Mouse (Mus musculus) heart, embryonic 11.5 days (tissue): ENCODE results near the gene Col28a1. TPM values are rescaled to one million over a fixed set of nuclear protein-coding genes. Genes with fewer than 3 reads are reported as not detected.

Experiments
- ATAC-seq: fragments of 200-750 bp; cut with Nextera tagmentation; replicated peaks from 2 replicates; pipeline ENCODE4 v1.8.0; 2017; ENCODE audit warnings: moderate library complexity; ENCODE audit not compliant: insufficient number of reproducible peaks, low FRiP score, low TSS enrichment
- H3K27ac ChIP-seq: fragments of 300-500 bp; sonication (generic); 2 replicates; pipeline ENCODE4 v1.5.1; 2014; ENCODE audit warnings: mild to moderate bottlenecking, low read depth, low read length
- H3K27me3 ChIP-seq: fragments of 300-500 bp; sonication (generic); 2 replicates; pipeline ENCODE4 v1.6.1; 2014; ENCODE audit warnings: mild to moderate bottlenecking, low read length, mixed read lengths; ENCODE audit not compliant: control insufficient read depth, insufficient read depth
- H3K36me3 ChIP-seq: fragments of 300-500 bp; sonication (generic); 2 replicates; pipeline ENCODE4 v1.6.1; 2014; ENCODE audit warnings: mild to moderate bottlenecking, low read length, moderate library complexity, mixed read lengths; ENCODE audit not compliant: control insufficient read depth, insufficient read depth
- H3K4me1 ChIP-seq: fragments of 300-500 bp; sonication (generic); 2 replicates; pipeline ENCODE4 v1.6.1; 2014; ENCODE audit warnings: low read length; ENCODE audit not compliant: control insufficient read depth, insufficient read depth
- H3K4me2 ChIP-seq: fragments of 300-500 bp; sonication (generic); 2 replicates; pipeline ENCODE4 v1.6.1; 2014; ENCODE audit warnings: mild to moderate bottlenecking, moderate library complexity
- H3K4me3 ChIP-seq: fragments of 300-500 bp; sonication (generic); 2 replicates; pipeline ENCODE4 v1.5.1; 2014; ENCODE audit warnings: low read depth, low read length
- H3K9ac ChIP-seq: fragments of 300-500 bp; sonication (generic); 2 replicates; pipeline ENCODE4 v1.6.1; 2014; ENCODE audit warnings: mild to moderate bottlenecking, low read depth, low read length, moderate library complexity
- H3K9me3 ChIP-seq: fragments of 300-500 bp; sonication (generic); replicated peaks from 2 replicates; pipeline ENCODE4 v1.6.1; 2016; ENCODE audit warnings: low read length; ENCODE audit not compliant: control insufficient read depth
- WGBS: fragments of 180-500 bp; shearing (Covaris S2); extraction: QIAGEN DNeasy Blood & Tissue Kit; methylation state at CpG from one replicate; pipeline ENCODE4 v1.1.7; 2014; ENCODE audit not compliant: insufficient replicate concordance; 5-methylcytosine and 5-hydroxymethylcytosine counted together
- polyA plus RNA-seq: library from polyadenylated mRNA; unstranded; fragments of >200 nt; fragmentation: Nextera tagmentation; extraction: Ambion mirVana; gene quantifications from 2 replicates; pipeline ENCODE4 v1.2.1, GENCODE M21; 2014

Gene Col28a1
- polyA plus RNA-seq, 1 experiment from 2014 or later = not detected

GRCm38 (mm10) chr6:8068394-8068793, 124.0 kb downstream of the Col28a1 start:
- no peak overlapping the region for H3K4me3 ChIP-seq
- no peak for ATAC-seq
- no peaks in the 10 kb centered on the region for H3K36me3 ChIP-seq
- no peak overlapping the region for H3K27ac ChIP-seq
- no peak overlapping the region for H3K9ac ChIP-seq
- no peaks in the 10 kb centered on the region for H3K4me1 ChIP-seq
- H3K4me2 ChIP-seq = no peak overlapping the region
- WGBS = 58% methylated on average over 2 of the region's 2 CpGs
- H3K27me3 ChIP-seq = no peaks in the 10 kb centered on the region
- H3K9me3 ChIP-seq = no peaks in the 10 kb centered on the region

DNA sequence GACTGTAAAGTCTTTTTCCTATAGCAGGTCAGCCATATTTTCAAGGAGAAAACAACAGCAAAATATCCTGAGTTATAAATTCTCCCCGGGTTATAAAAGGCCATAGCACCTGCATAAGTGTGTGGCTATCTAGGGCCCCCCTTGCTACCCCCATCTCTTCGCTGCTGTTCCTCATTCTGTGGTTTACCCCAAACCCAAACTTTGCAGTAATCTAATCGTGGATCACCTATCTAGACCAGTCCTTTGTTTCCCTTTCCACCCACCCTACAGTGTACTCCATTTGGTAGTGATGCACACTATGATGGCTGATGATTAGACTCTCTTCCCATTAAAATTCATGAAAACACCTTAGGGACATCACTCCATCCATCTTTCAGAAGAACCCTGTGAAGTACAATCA, 125.3 kb downstream of the Col28a1 start:
- 82% methylated on average over 3 of the region's 3 CpGs for WGBS
- ATAC-seq = no peak

GRCm38 (mm10) chr6:8066208-8066607, 126.2 kb downstream of the Col28a1 start:
- no peaks in the 10 kb centered on the region for H3K9me3 ChIP-seq
- no peaks in the 10 kb centered on the region for H3K36me3 ChIP-seq
- H3K9ac ChIP-seq = no peak overlapping the region
- no peak overlapping the region for H3K4me3 ChIP-seq
- H3K4me1 ChIP-seq = no peaks in the 10 kb centered on the region
- no peaks in the 10 kb centered on the region for H3K27me3 ChIP-seq
- no peak overlapping the region for H3K4me2 ChIP-seq
- H3K27ac ChIP-seq = no peak overlapping the region
- ATAC-seq = no peak
- WGBS = 32% methylated on average over 3 of the region's 3 CpGs

More for the DNA sequence above, 125.3 kb downstream of the Col28a1 start:
- Histone ChIP-seq H3K36me3 (no peaks in the 10 kb centered on the region), H3K9ac (no peak overlapping the region), H3K27me3 (no peaks in the 10 kb centered on the region), H3K4me2 (no peak overlapping the region), H3K27ac (no peak overlapping the region), H3K4me3 (no peak overlapping the region), H3K9me3 (no peaks in the 10 kb centered on the region), H3K4me1 (no peaks in the 10 kb centered on the region)

DNA sequence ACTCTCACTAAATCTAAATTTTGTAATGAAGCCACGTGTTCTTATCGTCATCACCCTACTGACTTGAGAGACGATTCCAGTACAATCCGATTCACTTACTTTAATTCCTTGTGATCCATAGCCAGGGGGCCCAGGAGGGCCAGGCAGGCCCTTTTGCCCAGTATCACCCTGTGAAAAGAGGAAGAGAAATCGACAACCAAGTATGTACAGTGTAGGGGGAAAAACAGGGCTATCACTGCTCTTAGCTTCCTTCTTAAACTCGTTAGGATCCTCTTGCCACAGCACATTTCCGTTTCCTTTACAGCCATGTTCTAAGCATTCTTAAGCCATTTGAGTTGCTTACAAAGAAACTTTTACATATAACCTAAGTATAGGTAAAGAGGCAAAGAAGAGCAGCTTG, 133.2 kb downstream of the Col28a1 start:
- Histone ChIP-seq H3K36me3 (no peaks in the 10 kb centered on the region), H3K27me3 (no peaks in the 10 kb centered on the region), H3K4me3 (no peak overlapping the region), H3K4me2 (no peak overlapping the region), H3K9ac (no peak overlapping the region), H3K4me1 (no peaks in the 10 kb centered on the region), H3K9me3 (no peaks in the 10 kb centered on the region), H3K27ac (no peak overlapping the region)
- no peak for ATAC-seq
- WGBS = 77% methylated on average over 7 of the region's 7 CpGs

DNA sequence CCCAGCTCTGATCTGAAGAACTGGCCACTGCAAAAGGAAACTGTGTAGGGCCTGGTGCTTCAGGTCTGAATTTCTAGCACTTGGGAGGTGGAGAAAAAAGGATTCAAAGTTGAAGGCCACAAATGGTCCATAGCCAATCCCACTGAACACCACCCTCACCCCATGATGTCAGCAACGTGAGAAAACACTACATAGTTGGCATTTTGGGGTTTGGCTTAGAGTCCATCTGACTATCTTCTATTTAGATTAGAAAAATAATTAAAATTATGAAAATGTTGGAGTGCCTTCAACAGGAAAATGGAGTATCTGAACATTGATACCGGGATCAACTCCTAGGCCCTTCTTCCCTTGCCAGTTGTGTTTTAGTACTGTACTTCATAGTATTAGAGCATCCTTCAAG, 144.2 kb downstream of the Col28a1 start:
- Histone ChIP-seq H3K9ac (no peak overlapping the region), H3K27ac (no peak overlapping the region), H3K36me3 (no peaks in the 10 kb centered on the region), H3K27me3 (no peaks in the 10 kb centered on the region), H3K4me3 (no peak overlapping the region), H3K9me3 (no peaks in the 10 kb centered on the region), H3K4me1 (no peaks in the 10 kb centered on the region), H3K4me2 (no peak overlapping the region)
- ATAC-seq = no peak
- WGBS = 82% methylated on average over 2 of the region's 2 CpGs

GRCm38 (mm10) chr6:8046446-8046845, 146.0 kb downstream of the Col28a1 start:
- no peak overlapping the region for H3K4me2 ChIP-seq
- no peak overlapping the region for H3K9ac ChIP-seq
- ATAC-seq = no peak
- H3K9me3 ChIP-seq = no peaks in the 10 kb centered on the region
- no peaks in the 10 kb centered on the region for H3K36me3 ChIP-seq
- H3K4me1 ChIP-seq = no peaks in the 10 kb centered on the region
- 65% methylated on average over 4 of the region's 4 CpGs for WGBS
- H3K27me3 ChIP-seq = no peaks in the 10 kb centered on the region
- no peak overlapping the region for H3K4me3 ChIP-seq
- no peak overlapping the region for H3K27ac ChIP-seq

GRCm38 (mm10) chr6:8045825-8046224, 146.6 kb downstream of the Col28a1 start:
- no peak overlapping the region for H3K4me3 ChIP-seq
- no peaks in the 10 kb centered on the region for H3K36me3 ChIP-seq
- no peak overlapping the region for H3K4me2 ChIP-seq
- no peaks in the 10 kb centered on the region for H3K4me1 ChIP-seq
- no peak for ATAC-seq
- no peak overlapping the region for H3K9ac ChIP-seq
- no peaks in the 10 kb centered on the region for H3K27me3 ChIP-seq
- H3K27ac ChIP-seq = no peak overlapping the region
- no peaks in the 10 kb centered on the region for H3K9me3 ChIP-seq
- 86% methylated on average over 1 of the region's 1 CpGs for WGBS

- Histone ChIP-seq H3K9me3 (no peaks in the 10 kb centered on the region), H3K27me3 (no peaks in the 10 kb centered on the region), H3K4me3 (no peak overlapping the region), H3K27ac (no peak overlapping the region), H3K4me2 (no peak overlapping the region), H3K4me1 (no peaks in the 10 kb centered on the region), H3K9ac (no peak overlapping the region), H3K36me3 (no peaks in the 10 kb centered on the region)
- 67% methylated on average over 4 of the region's 4 CpGs for WGBS
- ATAC-seq = no peak
These were observed 163.7 kb downstream of the Col28a1 start for GRCm38 (mm10) chr6:8028711-8029110.

DNA sequence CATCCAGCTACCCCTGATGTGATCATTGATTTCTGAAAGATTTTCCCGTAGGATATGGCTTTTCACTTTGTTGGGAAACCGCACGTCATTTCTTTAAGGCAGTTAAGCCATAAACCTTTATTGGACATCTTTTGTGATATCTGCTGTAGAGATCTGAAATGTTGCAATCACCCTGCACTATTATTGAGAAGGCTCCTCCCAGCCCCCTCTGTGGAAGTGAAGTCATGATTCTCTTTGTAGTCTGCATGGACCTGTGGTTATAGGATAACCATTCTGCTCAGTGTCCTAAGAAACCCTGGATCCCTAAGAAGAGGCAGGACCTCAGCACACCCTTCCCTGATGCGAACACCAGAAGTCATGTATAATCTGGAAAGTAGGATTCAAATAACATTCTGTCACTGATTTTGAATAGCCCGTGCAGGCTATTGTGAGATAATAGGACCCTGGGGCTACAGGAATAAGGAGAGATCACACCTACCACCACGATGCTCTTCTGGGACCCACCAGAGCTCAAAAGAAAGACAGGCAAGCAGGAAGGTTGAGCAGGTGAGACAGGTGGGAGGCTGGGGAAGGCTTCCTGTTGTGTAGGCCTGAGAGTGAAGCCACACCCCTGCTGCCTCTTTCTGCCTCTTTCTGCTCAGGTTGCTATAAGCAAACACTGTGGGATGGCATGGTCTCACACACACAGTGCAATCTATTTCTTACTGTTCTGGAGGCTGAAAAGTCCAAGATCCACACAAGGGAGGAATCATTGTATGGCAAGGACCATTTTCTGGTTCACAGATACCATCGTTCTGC, 166.9 kb downstream of the Col28a1 start:
- Histone ChIP-seq H3K27me3 (no peaks in the 10 kb centered on the region), H3K4me2 (no peak overlapping the region), H3K4me3 (no peak overlapping the region), H3K9me3 (no peaks in the 10 kb centered on the region), H3K27ac (no peak overlapping the region), H3K9ac (no peak overlapping the region), H3K4me1 (no peaks in the 10 kb centered on the region), H3K36me3 (no peaks in the 10 kb centered on the region)
- no peak for ATAC-seq
- 78% methylated on average over 7 of the region's 7 CpGs for WGBS
